Mouse (Mus musculus): Measurements from ENCODE around the gene Drc7.

Gene Drc7

GRCm38 (mm10) chr8:95127658-95128057 lies 72.8 kb downstream of the Drc7 start:
- no peak for DNase-seq (ENCODE audit: low spot score in 2 of 2)

All from right cerebral cortex, postnatal 36 days (tissue).